Mouse (Mus musculus): ENCODE data around the gene A530016L24Rik.

DNA sequence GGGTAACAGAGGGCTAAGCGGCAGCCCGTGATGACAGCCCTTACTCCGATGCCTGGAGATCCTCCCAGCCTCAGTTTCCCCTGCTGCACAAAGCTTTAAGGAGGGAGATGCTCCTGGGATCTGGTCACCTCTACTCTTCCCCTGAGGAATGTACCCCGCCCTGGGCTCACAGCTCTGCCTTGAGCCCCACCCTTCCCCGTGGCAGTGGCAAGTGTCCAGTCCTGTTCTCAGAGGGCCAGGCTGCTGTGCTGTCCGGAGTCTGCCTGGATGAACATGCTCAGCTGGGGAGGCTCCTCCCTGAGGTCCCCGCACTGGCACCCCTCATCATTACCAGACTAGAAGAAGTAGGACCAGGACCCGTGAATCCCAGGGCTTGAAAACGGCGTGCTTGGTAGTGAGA is 21.9 kb upstream of the A530016L24Rik start:
- TF ChIP-seq POLR2A (IDR thresholded peaks at IDR 0.05; ENCODE audit: control insufficient read depth, low read depth, low read length): no peak
- TF ChIP-seq CTCF (IDR thresholded peaks at IDR 0.05; ENCODE audit: control insufficient read depth, insufficient read depth, insufficient replicate concordance, low read depth, low read length): no peak
